Mouse (Mus musculus) brain, embryonic 18.5 days (tissue): ENCODE measurements around the gene Def8.
"Not testable (repeated sequence)": the region's sequence is repeated elsewhere in the genome, so short reads cannot be mapped to it uniquely, and the experiment has no call there.

ENCODE experiments used
- DNase-seq: peaks from one replicate; pipeline ENCODE4 v3.0.0-alpha.2; 2012; ENCODE audit warnings: low read depth, low spot score

The Def8 gene

GRCm38 (mm10) chr8:123432381-123432780 lies 9.1 kb downstream of the Def8 start:
- DNase-seq: no peak

- not testable (repeated sequence) for DNase-seq
Observed at GRCm38 (mm10) chr8:123433241-123433974, 10.1 kb downstream of the Def8 start.

- DNase-seq: no peak
Observed at GRCm38 (mm10) chr8:123441788-123442187, 18.5 kb downstream of the Def8 start.

GRCm38 (mm10) chr8:123442351-123442750 lies 19.0 kb downstream of the Def8 start:
- DNase-seq: no peak

- peak; percentile 74 for DNase-seq
Observed at GRCm38 (mm10) chr8:123442871-123443575, 19.7 kb downstream of the Def8 start.

GRCm38 (mm10) chr8:123443576-123443921 lies 20.2 kb downstream of the Def8 start:
- DNase-seq: no peak

- no peak for DNase-seq
Observed at GRCm38 (mm10) chr8:123444131-123444530, 20.8 kb downstream of the Def8 start.

GRCm38 (mm10) chr8:123445981-123446380 lies 22.7 kb downstream of the Def8 start:
- no peak for DNase-seq

GRCm38 (mm10) chr8:123446799-123447198 lies 23.5 kb downstream of the Def8 start:
- no peak for DNase-seq

GRCm38 (mm10) chr8:123450783-123451182 lies 27.5 kb downstream of the Def8 start:
- DNase-seq: no peak

- not testable (repeated sequence) for DNase-seq
Observed at GRCm38 (mm10) chr8:123451747-123452146, 28.4 kb downstream of the Def8 start.

GRCm38 (mm10) chr8:123452149-123452548 lies 28.8 kb downstream of the Def8 start:
- DNase-seq: no peak

- DNase-seq: no peak
Observed at GRCm38 (mm10) chr8:123453291-123453690, 30.0 kb downstream of the Def8 start.

GRCm38 (mm10) chr8:123453951-123454350 lies 30.6 kb downstream of the Def8 start:
- no peak for DNase-seq

- no peak for DNase-seq
Observed at GRCm38 (mm10) chr8:123454559-123454958, 31.2 kb downstream of the Def8 start.

GRCm38 (mm10) chr8:123463651-123464050 lies 40.3 kb downstream of the Def8 start:
- DNase-seq: no peak

GRCm38 (mm10) chr8:123467476-123467875 lies 44.1 kb downstream of the Def8 start:
- DNase-seq: no peak

- not testable (repeated sequence) for DNase-seq
Observed at GRCm38 (mm10) chr8:123472991-123473390, 49.7 kb downstream of the Def8 start.

GRCm38 (mm10) chr8:123474549-123474948 lies 51.2 kb downstream of the Def8 start:
- not testable (repeated sequence) for DNase-seq

- DNase-seq: peak; percentile 28
Observed at GRCm38 (mm10) chr8:123476911-123477736, 53.8 kb downstream of the Def8 start.

GRCm38 (mm10) chr8:123477737-123478258 lies 54.5 kb downstream of the Def8 start, which contains the start of gene Afg3l1:
Afg3l1 (plus strand) TSS chr8:123477903.
- peak; percentile 79 for DNase-seq
